Mouse (Mus musculus): ENCODE measurements around the gene Mrps10.

Mrps10 gene

DNA sequence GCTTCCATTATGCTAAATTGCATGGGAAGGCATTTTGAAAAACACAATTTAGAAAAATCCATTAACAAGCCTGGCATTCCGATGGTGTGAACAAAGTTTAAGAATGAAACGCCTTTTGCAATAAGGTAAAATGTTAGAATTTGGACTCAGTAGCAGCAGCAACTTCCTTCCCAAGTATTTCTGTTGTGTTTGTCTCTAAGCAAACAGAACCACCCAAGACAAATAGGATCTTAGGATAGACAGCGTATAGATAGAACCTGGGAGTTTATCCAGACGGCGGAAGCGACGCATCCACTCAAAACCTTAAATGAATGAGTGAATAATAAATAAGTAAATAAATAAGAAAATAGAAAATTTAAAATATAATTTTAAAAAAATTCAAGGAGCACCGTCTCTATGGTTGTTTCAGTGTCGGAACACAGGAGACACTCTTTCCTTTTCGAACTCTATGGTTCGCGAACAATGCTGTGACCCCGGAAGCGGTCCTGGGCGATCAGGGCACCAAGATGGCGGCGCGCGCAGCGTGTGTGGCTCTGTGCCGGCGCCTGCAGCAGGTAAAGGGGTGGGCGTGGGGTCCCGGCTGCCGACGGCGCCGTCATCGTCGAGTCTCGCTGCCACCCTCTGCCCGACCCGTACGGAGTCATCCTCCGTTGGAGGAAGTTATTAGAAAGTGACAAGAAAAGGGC, at the start of gene Mrps10:
TSS of gene Mrps10 (plus strand) at position 487 of the 686 bp plus-strand sequence.
- peak; percentile 95 for DNase-seq (ENCODE audit: low read depth)

DNA sequence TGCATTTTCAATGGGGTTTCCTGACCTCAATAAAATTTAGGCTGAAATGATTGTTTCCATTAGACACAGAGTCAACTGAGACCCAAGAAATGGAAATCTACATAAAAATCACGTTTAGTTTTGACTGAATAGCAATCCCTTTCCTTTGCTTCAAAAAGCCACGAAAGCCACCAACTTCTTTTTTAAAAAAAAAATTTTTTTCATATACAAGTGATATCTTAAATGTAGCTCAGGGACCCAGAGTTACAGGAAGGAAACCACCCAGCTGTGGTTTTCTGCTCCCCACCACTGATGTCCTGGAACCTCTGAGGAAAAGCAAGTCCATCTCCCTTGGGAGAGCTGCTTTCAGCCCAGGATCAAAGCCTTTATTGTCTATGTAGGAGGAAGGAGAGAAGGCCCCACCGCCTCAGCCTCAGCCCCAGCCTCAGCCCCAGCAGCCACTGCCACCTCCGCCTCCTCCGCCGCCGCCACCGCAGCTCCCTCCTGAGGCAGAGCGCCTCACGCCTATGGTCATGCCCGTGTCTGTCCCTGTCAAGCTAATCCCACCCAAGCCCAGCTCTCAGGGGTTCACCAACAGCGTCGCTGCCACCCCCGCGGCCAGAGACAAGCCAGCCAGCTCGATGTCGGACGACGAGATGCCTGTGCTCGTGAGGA, 49.6 kb upstream of the Mrps10 start:
- DNase-seq (ENCODE audit: low read depth), result peak; percentile 42

DNA sequence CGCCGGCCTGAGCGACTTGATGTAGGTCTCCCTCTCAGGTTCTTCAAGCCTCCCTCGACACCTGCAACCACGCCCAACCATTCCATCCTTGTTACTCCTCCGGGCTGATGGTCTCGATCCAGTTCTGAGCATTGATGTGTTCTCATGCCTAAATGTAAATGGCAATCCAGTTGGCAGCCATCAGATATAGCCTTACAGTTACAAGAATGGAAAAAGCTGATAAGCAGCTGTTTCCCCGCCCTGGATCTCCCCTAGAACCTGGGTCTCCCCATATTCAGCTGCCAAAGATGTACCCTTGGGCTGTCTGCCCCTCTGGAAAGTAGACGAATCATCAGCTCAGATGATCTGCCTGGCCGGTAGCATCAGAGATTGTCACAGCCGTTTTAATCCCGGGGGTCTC, 48.9 kb upstream of the Mrps10 start:
- DNase-seq (ENCODE audit: low read depth), result no peak

DNA sequence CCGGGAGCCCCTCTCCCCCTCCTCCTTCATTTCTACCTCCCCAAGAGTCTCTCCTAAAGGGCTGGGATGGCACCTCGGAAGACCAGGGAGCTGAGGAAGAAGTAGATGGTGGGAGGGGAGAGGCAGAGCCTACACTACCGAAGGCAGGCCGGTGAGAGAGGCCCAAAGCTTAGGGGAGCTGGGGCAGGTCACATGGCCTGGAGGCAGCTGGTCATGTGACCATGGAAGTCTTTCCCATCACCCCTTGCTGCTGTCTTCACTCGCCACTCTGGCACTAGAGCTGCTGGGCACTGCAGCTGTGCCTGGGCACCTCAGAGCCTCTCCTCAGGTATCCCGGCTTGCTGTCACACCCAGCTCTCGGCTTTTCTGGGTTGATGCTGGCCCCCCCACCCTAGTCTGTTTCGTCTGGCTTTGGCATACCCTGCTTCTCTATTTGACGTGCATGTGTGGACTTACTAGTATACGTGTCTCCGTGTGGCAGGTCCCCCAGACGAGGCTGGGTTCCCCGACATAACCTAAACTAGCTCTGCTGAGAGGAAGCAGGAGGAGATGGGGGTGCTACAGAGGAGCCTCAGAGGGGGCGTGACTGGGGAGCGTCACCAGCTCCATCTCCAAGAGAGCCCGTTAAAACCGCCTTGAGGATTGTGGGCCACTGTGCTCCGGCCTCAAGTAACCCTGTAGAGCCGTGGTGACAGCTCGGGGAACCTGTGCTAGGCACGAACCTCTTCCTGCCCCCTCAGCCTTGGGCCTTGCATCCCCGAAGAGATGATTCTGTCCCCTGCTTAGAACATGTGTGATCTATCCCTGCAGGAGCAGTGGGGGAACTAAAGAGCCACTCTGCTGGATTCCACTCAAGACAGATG, 46.3 kb upstream of the Mrps10 start:
- DNase-seq (ENCODE audit: low read depth), result no peak

DNA sequence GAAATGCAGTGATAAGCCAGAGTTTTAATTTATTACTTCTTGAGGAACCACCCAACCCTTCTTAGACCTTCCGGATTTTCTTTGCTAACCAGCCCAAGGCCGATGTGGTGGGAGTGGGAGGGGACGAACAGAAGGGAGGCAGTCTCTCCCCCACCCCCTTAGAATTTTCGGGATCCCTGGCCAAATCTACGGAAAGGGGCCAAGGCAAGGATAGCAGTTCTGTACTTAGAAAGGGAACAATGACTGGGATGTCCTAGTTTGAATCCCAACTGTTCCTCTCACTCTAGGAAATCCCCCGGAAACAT, 45.7 kb upstream of the Mrps10 start:
- no peak for DNase-seq (ENCODE audit: low read depth)

DNA sequence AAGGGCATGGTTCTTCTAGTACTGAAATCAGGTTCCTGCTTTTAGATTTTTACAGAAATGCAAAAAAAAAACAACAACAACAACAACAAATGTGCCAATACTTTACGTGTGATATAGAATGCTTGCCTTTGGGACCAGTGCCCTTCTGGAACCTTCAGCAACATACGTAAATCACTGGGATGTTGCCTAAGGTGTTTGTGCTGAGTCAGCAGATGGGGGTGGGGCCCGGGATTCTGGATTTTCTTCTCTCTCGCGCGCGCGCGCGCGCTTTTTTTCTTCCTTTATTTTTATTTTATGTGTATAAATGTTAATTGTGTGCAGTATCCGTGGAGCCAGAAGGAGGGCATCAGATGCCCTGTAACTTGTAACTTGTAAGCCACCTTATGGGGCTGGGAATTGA, 41.1 kb upstream of the Mrps10 start:
- no peak for DNase-seq (ENCODE audit: low read depth)

DNA sequence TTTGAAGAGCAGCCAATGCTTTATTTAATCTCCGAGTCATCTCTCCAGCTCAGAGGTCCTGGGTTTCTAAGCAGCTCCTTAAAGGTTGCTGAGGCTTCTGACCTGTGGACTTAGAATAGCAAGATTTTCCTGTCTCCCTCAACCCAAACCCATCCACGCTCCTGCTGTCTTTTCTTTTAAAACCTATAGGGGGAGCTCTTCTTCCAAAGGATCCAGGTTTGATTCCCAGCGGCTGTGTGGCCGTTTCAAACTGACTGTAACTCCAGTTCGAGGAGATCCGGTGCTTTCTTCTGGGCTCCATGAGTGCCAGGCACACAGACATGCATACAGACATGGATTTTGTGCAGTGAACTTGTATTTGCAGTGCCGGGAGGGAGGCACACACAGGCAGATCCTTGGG, 40.7 kb upstream of the Mrps10 start:
- DNase-seq (ENCODE audit: low read depth), result peak; percentile 32

DNA sequence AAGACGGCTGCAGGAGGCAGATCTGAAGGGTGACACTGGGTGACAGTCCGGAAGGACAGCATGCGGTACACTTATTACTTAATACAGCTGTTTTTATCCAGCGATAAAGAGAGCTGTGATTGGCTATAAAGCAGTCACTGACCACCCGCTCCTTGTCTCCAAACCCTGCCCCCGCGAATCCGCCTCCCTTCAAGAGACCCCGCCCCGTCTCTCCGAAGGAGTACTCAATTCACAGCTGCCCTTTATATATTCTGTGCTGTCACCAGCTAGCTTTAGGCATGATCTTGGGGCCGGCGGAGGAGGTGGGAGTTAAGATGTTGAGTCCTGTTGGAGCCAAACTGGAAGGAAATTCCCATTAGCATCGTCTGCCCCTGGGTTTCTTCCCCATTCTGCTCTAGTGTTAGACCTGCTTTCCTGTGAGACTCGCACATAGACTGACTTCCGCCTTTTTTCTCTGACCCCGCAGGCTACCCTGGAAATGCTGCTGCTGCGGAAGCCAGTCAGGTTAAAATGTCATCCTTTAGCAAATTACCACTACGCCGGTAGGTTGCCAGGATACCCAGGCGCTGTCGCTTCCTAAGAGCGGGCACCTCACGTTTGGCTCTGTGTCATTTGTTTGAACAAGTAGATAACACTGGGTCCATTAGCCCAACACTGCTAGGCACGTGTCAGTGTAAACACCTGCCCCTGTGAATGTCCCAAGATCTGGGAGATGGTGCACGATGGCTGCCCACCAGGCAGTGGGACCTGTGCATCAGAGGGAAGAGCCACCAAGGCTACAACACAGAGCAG, 39.9 kb upstream of the Mrps10 start:
- no peak for DNase-seq (ENCODE audit: low read depth)

DNA sequence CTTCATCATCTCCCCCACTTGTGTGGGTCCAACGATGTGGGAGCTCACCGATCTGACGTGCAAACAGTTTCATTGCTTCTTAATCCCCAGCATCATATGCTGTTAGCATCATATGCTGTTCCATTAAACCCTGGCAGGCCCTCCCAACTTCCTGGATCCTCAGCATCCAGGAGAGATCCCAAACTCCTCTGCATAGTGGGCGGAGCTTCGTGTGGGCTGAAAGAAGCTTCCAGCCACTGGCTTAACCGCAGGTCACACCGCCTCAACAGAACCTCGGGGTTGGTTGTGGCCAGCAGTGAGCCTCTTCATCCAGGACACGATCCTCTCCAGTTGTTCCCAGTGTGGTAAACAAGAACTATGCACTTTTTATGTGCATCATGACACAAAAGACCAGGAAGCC, 38.1 kb upstream of the Mrps10 start:
- DNase-seq (ENCODE audit: low read depth), result no peak

DNA sequence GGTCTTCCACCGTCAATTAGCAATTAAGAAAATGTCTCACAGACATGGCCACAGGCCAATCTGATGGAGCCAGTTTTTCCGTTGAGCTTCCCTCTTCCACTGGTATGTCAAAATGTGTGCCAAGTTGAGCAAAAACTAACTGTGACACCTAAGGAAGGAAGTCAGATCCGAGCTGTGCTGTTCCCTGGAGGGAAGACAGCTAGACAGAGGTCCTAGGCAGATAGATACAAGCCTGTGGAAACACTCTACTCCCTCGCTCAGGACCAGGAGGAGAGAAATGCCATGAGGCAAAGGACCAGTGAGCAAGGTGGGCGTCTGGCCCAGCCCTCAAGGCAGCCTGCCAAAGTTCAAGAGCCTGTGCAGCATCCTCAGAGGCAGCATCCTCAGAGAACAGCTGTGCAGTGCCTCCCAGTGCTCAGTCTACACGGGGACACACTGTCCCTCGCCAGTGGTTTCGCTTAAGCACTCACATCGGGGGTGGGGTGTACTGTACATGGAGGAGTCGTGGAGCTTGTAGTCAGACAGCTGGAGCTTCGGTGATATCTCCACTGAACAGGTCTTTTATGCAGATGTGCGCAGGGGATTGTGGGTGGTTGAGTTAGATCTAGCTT, 36.6 kb upstream of the Mrps10 start:
- DNase-seq (ENCODE audit: low read depth), result peak; percentile 40

DNA sequence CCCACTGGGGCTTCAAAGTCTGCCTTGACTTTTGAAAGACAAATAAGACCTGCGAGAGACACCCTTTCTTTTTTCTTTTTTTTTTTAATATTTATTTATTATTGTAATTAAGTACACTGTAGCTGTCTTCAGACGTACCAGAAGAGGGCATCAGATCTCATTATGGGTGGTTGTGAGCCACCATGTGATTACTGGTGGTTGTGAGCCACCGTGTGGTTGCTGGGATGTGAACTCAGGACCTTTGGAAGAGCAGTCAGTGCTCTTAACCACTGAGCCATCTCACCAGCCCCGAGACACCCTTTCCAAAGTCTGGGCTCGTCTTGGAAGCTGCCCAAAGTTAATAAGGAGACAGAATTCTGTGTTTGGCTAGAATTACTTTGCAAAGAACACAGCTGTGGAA, 36.0 kb upstream of the Mrps10 start:
- peak; percentile 60 for DNase-seq (ENCODE audit: low read depth)

DNA sequence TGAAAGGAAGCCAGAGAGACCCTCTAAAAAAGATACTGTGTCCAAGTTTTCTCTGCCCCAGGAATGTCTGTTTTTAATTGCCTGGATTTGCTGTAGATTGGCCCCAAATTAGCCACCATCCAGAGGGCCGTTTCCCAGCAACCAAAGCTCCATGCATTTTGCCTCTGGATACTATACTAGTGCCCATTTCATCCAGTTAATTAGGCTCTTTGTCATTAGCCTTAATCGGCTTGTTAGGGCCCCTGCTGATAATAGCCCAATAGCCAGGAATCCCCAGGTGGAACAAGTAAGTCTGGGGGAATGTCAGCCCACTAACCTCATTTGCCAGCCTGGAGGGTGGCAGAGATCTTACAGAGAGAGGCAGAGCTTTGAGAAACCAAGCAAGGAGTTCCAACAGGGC, 35.3 kb upstream of the Mrps10 start:
- DNase-seq (ENCODE audit: low read depth), result no peak

DNA sequence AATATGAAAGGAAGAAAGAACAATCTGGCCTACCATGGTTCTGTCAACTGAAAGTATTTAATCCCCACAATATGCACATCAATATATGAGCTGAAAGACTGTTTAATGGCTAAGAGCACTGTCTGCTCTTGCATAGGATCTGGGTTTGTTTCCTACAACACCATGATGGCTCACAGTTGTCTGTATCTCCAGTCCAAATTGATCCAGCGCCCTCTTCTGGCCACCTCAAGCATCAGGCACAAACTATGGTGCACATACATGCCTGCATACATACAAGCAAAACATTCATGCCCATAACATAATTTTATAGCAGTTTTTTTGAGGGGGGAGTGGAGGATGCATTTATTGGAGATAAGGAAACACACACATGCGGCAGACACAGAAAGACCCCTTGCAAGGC, 25.6 kb upstream of the Mrps10 start:
- DNase-seq (ENCODE audit: low read depth), result no peak

DNA sequence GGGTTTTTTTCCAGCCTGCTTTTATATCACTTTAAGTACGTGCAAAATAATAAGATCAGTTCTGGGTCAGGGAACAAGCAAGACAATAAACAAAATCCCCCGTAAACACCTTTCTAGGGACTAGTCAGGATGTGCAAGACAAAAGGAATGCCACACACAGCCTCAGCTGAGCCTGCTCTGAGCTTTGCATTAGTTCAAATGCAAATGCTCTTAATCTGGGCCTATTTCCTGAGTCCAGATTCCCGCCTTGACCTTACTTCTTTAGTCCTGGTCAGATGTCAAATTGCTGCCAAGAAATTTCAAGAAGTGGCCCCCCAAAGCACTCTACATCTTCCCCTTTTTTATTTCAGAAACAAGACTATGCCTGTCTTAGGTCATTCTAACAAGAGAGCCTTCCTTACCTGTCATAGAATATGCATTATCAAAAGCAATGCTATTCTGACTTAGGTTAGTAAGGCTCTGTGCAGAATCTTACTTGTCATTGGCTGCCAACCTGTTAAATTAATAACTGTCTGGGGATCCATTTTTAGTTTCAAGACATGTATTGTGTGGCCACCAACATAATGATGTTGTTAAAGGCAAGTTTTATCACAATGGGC, 18.9 kb upstream of the Mrps10 start:
- DNase-seq (ENCODE audit: low read depth), result no peak

DNA sequence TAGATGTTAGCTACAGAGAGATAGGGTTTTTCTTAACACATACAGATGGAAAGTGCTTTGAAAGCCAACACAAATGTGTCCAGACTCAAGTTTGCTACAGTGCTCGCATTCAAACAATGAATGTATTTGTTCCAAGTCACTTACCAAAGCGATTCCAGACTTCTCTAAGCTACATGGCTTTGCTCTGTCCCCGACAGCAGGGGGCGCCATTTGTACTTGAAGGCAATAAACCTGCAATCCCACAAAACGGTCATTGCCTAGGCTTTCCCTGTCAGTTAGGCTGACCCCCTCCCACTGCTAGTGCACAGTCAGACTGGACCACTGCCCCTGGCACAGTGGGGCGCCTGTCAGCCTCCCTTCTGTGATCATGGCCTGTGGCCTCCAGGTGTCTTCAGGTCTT, 8.7 kb upstream of the Mrps10 start:
- peak; percentile 83 for DNase-seq (ENCODE audit: low read depth)

DNA sequence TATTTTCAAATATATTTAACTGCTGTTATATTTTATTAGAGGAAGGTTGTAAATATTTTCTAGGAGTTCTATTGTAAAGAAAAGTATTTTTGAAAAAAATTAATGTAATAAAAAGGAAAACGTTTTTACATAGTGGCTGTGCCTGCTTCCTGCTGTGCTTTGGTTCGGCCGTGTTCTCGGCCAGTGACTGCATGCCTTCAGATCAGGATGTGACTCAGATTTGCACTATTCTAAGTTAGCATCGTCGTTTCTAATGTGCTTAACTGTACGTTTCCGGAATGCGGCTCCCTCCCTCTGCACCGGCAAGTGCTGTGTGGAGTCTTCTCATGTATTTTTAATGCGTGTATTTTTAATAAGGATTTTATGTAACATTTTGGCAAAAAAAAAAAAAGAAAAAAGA, 7.3 kb upstream of the Mrps10 start:
- peak; percentile 87 for DNase-seq (ENCODE audit: low read depth)

DNA sequence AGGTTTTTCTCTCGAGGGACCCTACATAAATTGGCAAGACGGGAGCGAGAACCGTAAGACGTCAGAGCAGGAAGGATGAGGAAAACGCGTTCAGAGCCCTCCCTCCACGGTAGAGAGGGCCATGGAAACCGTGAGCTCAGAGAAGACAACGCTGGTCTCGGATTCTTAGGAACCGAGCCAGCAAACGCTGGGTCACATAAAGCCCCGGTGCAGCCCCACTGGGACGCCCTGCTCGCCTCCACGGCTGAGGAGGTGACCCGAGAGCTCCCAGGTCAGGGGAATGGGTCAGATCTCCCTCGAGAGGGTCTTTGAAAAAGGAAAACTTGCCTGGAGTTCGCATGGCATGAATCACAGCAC, 378 bp downstream of the Mrps10 start:
- no peak for DNase-seq (ENCODE audit: low read depth)

DNA sequence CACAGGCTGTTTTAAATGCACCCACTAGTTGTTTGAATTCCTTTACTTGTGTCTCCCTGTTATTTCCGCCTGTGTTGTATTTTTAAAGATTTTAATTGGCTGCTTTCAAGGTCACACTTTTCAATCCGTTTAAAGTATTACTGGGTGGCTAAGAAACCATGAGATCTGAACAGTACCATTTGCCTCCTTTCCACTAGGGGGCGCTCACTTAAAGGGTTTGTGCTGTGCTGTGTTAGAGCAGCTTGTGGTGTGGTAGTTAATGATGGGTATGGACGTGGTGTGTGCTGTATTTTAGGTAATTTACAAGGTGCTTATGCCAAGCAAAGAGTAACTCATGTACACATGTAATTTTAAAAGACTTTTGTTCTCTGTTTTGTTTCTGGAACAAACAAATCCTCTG, 2.8 kb downstream of the Mrps10 start:
- DNase-seq (ENCODE audit: low read depth), result peak; percentile 87

DNA sequence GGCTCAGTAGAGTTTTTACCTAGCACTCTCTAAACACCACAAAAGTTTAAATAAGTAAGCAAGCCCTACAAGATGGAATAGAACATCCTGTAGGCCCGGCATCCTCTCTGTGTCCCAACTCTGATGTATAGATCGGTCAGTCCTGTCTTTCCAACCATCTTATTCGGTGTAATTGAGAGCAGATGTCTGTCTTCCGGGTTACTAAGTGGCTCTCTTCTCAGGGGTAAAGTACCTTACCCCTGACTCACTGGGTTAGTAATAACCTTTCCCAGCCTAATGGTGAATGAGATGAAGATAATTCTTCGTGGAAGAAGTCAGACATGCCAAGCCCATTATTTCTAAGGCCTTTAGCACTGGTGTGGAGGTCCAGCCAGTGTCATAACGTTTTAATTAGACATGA, 5.3 kb downstream of the Mrps10 start:
- no peak for DNase-seq (ENCODE audit: low read depth)

DNA sequence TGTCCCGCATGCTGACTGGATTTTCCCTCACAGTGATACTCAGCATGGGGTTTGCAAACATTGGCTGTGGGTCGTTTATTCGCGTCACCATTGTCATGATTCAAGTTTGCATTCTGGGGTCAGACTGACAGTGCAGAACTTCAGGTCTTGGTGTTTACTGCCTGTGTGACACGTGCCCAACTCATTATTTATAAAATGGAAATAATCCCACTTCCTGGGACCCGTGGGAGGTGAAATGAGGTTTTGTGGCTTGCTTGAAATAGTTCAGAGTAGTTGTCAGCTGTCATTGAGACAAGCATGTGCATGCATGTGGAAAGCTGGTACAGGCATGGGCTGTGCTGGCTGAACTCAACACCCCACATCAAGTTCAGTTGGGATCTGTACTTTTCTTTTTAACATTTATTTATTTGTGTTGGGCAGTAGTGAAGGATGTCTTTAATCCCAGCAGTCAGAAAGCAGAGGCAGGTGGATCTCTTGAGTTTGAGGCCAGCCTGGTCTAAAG, 8.1 kb downstream of the Mrps10 start:
- no peak for DNase-seq (ENCODE audit: low read depth)

DNA sequence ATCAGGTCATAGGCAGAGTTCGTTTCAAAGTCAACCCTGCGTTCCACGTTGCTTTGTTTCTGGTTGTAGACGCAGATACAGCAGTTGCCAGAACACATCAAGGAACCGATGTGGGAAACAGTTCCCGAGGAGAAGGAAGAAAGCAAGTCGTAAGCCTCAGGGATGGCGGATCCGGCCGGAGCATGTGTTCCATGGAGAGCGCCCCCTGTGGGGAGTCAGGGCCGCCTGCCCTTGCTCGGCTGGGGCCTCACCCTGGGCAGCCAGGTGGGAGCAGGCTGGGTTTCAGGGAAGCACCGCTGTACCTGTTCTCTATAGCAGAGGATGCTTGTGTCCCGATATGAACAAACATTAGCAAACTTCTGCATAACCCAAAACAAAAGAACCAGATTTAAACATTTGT, 9.4 kb downstream of the Mrps10 start:
- DNase-seq (ENCODE audit: low read depth), result no peak

DNA sequence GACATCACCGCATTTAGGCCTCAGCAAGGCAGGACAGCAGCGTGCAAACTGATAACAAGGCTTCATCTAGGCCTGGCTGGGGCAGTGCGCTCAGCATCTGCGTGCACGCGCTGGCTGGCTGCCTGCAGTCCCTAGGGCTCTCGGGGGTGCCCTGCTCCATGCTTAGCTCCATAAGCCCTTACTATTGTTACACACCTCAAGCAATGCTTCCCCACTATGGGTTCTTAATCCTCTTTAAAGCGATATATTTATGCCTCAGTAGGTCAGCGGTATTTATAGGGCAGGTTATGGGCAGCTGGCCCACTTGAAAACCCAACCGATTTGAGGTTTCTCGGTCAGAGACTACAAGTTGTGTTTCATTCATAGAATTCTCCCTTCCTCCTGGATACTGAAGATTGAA, 13.2 kb downstream of the Mrps10 start:
- no peak for DNase-seq (ENCODE audit: low read depth)
